ENCODE assay signal across 12 mouse cellular contexts in the genomic region with DNA sequence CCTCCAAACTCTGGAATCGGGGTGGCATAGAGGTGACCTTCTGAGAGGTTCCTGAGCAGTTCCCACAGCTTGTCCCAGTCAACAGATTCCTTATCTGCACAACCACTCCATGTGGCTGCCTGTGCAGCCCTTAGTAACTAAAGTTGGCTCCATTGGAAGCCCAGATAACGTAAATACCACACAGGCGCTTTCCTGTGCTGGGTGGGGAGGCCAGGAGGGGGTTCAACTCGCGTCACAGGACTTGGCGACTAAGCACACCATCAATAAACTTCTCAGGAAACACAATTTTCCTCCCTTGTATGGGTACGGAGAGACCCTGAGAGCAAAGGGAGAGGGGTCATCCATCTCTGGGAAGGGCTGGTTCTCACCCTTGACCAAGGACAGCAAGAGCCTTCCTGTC. TPM values are rescaled to one million over a fixed set of nuclear protein-coding genes. Genes with fewer than 3 reads are reported as not detected.
DNase-seq lines count a peak whose midpoint lies in the region; ATAC-seq and TF ChIP-seq lines count a peak whose summit lies in the region.
"Had no signal": no experiment of that assay in that cellular context is flagged by ENCODE, and none has a peak within 500 bp of the region (broad histone marks: within the 10 kb centered on the region; RNA-seq: fewer than 3 reads in every experiment).

No protein-coding gene starts in this region.

- peak; percentile 90 for ATAC-seq in heart, embryonic 16.5 days (replicated peaks; ENCODE audit: extremely low read depth, insufficient read depth, low FRiP score)
- ATAC-seq in liver, postnatal 0 days, result peak; percentile 92
- ATAC-seq in stomach, embryonic 14.5 days (ENCODE audit: insufficient number of reproducible peaks, insufficient read depth, low FRiP score, low read depth), result 0 out of 2 replicates have a peak, but pooled peaks have one; percentile 49
- ATAC-seq: hindbrain, embryonic 16.5 days had no signal

- no peak for TF ChIP-seq CTCF in liver, postnatal 0 days (IDR thresholded peaks at IDR 0.05; ENCODE audit: low read depth)

- WGBS in heart, embryonic 16.5 days, result 26% methylated on average over 7 of the region's 7 CpGs
- WGBS in liver, postnatal 0 days (ENCODE audit: insufficient replicate concordance), result 46% methylated on average over 7 of the region's 7 CpGs
- WGBS in stomach, embryonic 14.5 days, result 57% methylated on average over 7 of the region's 7 CpGs

- H3K4me2 ChIP-seq in heart, embryonic 16.5 days (ENCODE audit: low read depth, low read length), result peak overlapping the region; percentile 30; the same call in 1 of the 2 replicates
- H3K4me2 ChIP-seq in liver, postnatal 0 days (ENCODE audit: low read depth, low read length), result peak overlapping the region; percentile 38
- H3K4me2 ChIP-seq in stomach, embryonic 14.5 days (replicated peaks; ENCODE audit: low read depth, low read length), result no peak overlapping the region
- H3K4me2 ChIP-seq: embryonic facial prominence, embryonic 15.5 days had no signal

- peaks cover 20% of the 10 kb centered on the region for H3K4me1 ChIP-seq in heart, embryonic 16.5 days (ENCODE audit: control insufficient read depth, insufficient read depth, low read length)
- peaks cover 17% of the 10 kb centered on the region; the same call in 1 of the 2 replicates for H3K4me1 ChIP-seq in liver, postnatal 0 days (ENCODE audit: insufficient read depth)
- no peaks in the 10 kb centered on the region for H3K4me1 ChIP-seq in stomach, embryonic 14.5 days (ENCODE audit: control insufficient read depth, insufficient read depth, low read length)
- H3K4me1 ChIP-seq: embryonic facial prominence, embryonic 15.5 days had no signal

- DNase-seq in adrenal gland, adult 8-10 months, result peak; percentile 12
- no peak for DNase-seq in adrenal gland, postnatal 4 days (ENCODE audit: low spot score in 2 of 2)
- DNase-seq in liver, postnatal 0 days, result peak; percentile 33
- DNase-seq in right cerebral cortex, adult 18-20 months, result no peak
- DNase-seq in gastrocnemius, postnatal 36 days, result no peak
- DNase-seq in urinary bladder, postnatal 25 days (ENCODE audit: low spot score), result no peak
- DNase-seq: thymus, postnatal 14 days had no signal

- H3K9me3 ChIP-seq in heart, embryonic 16.5 days (replicated peaks; ENCODE audit: control insufficient read depth, low read length), result no peaks in the 10 kb centered on the region
- H3K9me3 ChIP-seq in liver, postnatal 0 days (ENCODE audit: low read length), result no peaks in the 10 kb centered on the region
- H3K9me3 ChIP-seq in stomach, embryonic 14.5 days (ENCODE audit: control insufficient read depth, low read depth, low read length), result no peaks in the 10 kb centered on the region
- H3K9me3 ChIP-seq: embryonic facial prominence, embryonic 15.5 days had no signal

- H3K9ac ChIP-seq in heart, embryonic 16.5 days (ENCODE audit: low read length), result no peak overlapping the region
- no peak overlapping the region for H3K9ac ChIP-seq in liver, postnatal 0 days (replicated peaks)
- no peak overlapping the region for H3K9ac ChIP-seq in stomach, embryonic 14.5 days (replicated peaks; ENCODE audit: low read depth, low read length)
- H3K9ac ChIP-seq: embryonic facial prominence, embryonic 15.5 days had no signal

- intact Hi-C loops in gastrocnemius, postnatal 36 days (cut with DNase I), result no loop called here

- TF ChIP-seq EP300 in liver, postnatal 0 days (IDR thresholded peaks at IDR 0.05; ENCODE audit: low read depth), result peak; percentile 87

- H3K36me3 ChIP-seq in heart, embryonic 16.5 days (ENCODE audit: control insufficient read depth, insufficient read depth), result no peaks in the 10 kb centered on the region
- no peaks in the 10 kb centered on the region for H3K36me3 ChIP-seq in liver, postnatal 0 days (replicated peaks; ENCODE audit: insufficient read depth, low read length)
- H3K36me3 ChIP-seq in stomach, embryonic 14.5 days (ENCODE audit: control insufficient read depth, insufficient read depth, low read length), result peaks cover 5% of the 10 kb centered on the region
- H3K36me3 ChIP-seq: embryonic facial prominence, embryonic 15.5 days had no signal

- no peak overlapping the region for H3K4me3 ChIP-seq in heart, embryonic 16.5 days (ENCODE audit: low read length)
- no peak overlapping the region for H3K4me3 ChIP-seq in liver, postnatal 0 days (ENCODE audit: low read depth, low read length)
- no peak overlapping the region for H3K4me3 ChIP-seq in stomach, embryonic 14.5 days (ENCODE audit: low read depth, low read length)
- H3K4me3 ChIP-seq: embryonic facial prominence, embryonic 15.5 days had no signal

- H3K27me3 ChIP-seq in heart, embryonic 16.5 days (ENCODE audit: control insufficient read depth, insufficient read depth, low read length), result no peaks in the 10 kb centered on the region
- H3K27me3 ChIP-seq in liver, postnatal 0 days (ENCODE audit: insufficient read depth, low read length), result no peaks in the 10 kb centered on the region
- no peaks in the 10 kb centered on the region for H3K27me3 ChIP-seq in stomach, embryonic 14.5 days (ENCODE audit: control insufficient read depth, insufficient read depth, low read length)
- H3K27me3 ChIP-seq: embryonic facial prominence, embryonic 15.5 days had no signal

- peak overlapping the region; percentile 87 for H3K27ac ChIP-seq in heart, embryonic 16.5 days (ENCODE audit: low read length)
- peak overlapping the region; percentile 53; the same call in 1 of the 2 replicates for H3K27ac ChIP-seq in liver, postnatal 0 days (ENCODE audit: low read depth)
- no peak overlapping the region for H3K27ac ChIP-seq in stomach, embryonic 14.5 days (ENCODE audit: low read length)
- H3K27ac ChIP-seq: embryonic facial prominence, embryonic 15.5 days had no signal

RNA-seq across cellular contexts. Expression of a gene that starts 40.2 kb away (rescaled TPM):
- 10 to 100 TPM in 1 of 4 experiments, 1 to 10 TPM in 3; 1.9 to 12.4 (median 7.3) TPM for total RNA-seq in adrenal gland, adult 8-10 months (2022)
- 10 to 100 TPM; 24.1 to 33.6 TPM for total RNA-seq in adrenal gland, postnatal 4 days (2021)
- polyA plus RNA-seq in heart, embryonic 16.5 days (2015; fragmentation: Nextera tagmentation; extraction: Ambion mirVana), result 13.1 and 14.0 TPM in 2 replicates
- 37.4 and 45.7 TPM in 2 replicates for polyA plus RNA-seq in liver, postnatal 0 days (2015; fragmentation: Nextera tagmentation; extraction: Ambion mirVana)
- polyA plus RNA-seq in stomach, embryonic 14.5 days (2014; fragmentation: Nextera tagmentation; extraction: Ambion mirVana), result 5.6 and 9.5 TPM in 2 replicates
- 1 to 10 TPM; 4.5 to 8.0 TPM for total RNA-seq in gastrocnemius, postnatal 36 days (2021)
- total RNA-seq: ES-E14 had no signal

RNA-seq across cellular contexts. Expression of a gene that starts 59.0 kb away (rescaled TPM):
- 10 to 100 TPM; 62.0 to 88.2 (median 80.4) TPM for total RNA-seq in adrenal gland, adult 8-10 months (2022)
- 10 to 100 TPM; 52.1 to 56.5 TPM for total RNA-seq in adrenal gland, postnatal 4 days (2021)
- 30.7 and 32.8 TPM in 2 replicates for polyA plus RNA-seq in heart, embryonic 16.5 days (2015; fragmentation: Nextera tagmentation; extraction: Ambion mirVana)
- polyA plus RNA-seq in liver, postnatal 0 days (2015; fragmentation: Nextera tagmentation; extraction: Ambion mirVana), result 21.9 and 22.9 TPM in 2 replicates
- 41.0 and 48.1 TPM in 2 replicates for polyA plus RNA-seq in stomach, embryonic 14.5 days (2014; fragmentation: Nextera tagmentation; extraction: Ambion mirVana)
- total RNA-seq in gastrocnemius, postnatal 36 days (2021), result 10 to 100 TPM; 17.6 to 20.4 TPM

Comparison
In these comparisons a context has a peak if more than half of its experiments do, and no peak if none do; other contexts are left out.
1. DNase-seq: peak in adrenal gland, adult 8-10 months (single experiment) and liver, postnatal 0 days (single experiment); none in adrenal gland, postnatal 4 days (0 of 2), right cerebral cortex, adult 18-20 months (single experiment), gastrocnemius, postnatal 36 days (0 of 2) and urinary bladder, postnatal 25 days (single experiment).
2. Peak in every context shown above with its lines, with median percentiles within 50 percentile points of each other: ATAC-seq.